Mouse (Mus musculus) liver, adult 2 months (tissue): ENCODE results near the gene Slc27a5. TPM values are rescaled to one million over a fixed set of nuclear protein-coding genes. Genes with fewer than 3 reads are reported as not detected.

Experiments
- DNase-seq: peaks from one replicate; pipeline ENCODE4 v3.0.0-alpha.2; 2011; ENCODE audit warnings: low read depth, low spot score; ENCODE audit errors: extremely low read depth
- H3K27ac ChIP-seq: fragments of 200-500 bp; replicated peaks from 2 replicates; pipeline ENCODE4 v1.5.1; 2012; ENCODE audit warnings: low read depth, mild to moderate bottlenecking, control low read depth, inconsistent platforms, low read length; ENCODE audit not compliant: insufficient read depth
- H3K27me3 ChIP-seq: fragments of 200-500 bp; 2 replicates; pipeline ENCODE4 v1.6.1; 2012; ENCODE audit warnings: mild to moderate bottlenecking, moderate library complexity, low read length, inconsistent platforms; ENCODE audit not compliant: control insufficient read depth, insufficient read depth
- H3K36me3 ChIP-seq: fragments of 200-500 bp; 2 replicates; pipeline ENCODE4 v1.6.1; 2012; ENCODE audit warnings: low read length, inconsistent platforms; ENCODE audit not compliant: control insufficient read depth, insufficient read depth
- H3K4me1 ChIP-seq: fragments of 200-500 bp; 2 replicates; pipeline ENCODE4 v1.6.1; 2011; ENCODE audit warnings: low read length; ENCODE audit not compliant: control insufficient read depth, insufficient read depth
- H3K4me3 ChIP-seq: fragments of 200-500 bp; 2 replicates; pipeline ENCODE4 v1.5.1; 2011; ENCODE audit warnings: low read depth, mild to moderate bottlenecking, control low read depth, low read length, moderate library complexity; ENCODE audit not compliant: insufficient read depth
- H3K79me2 ChIP-seq: fragments of 200-500 bp; 2 replicates; pipeline ENCODE4 v1.6.1; 2012; ENCODE audit warnings: inconsistent platforms, mild to moderate bottlenecking, low read length, moderate library complexity; ENCODE audit not compliant: control insufficient read depth, insufficient read depth
- H3K9ac ChIP-seq: fragments of 200-500 bp; 2 replicates; pipeline ENCODE4 v1.6.1; 2012; ENCODE audit warnings: low read depth, mild to moderate bottlenecking, control low read depth, inconsistent platforms, low read length
- CTCF ChIP-seq: fragments of 200-500 bp; IDR thresholded peaks from 2 replicates; pipeline ENCODE4 v1.5.1; 2011; ENCODE audit warnings: low read depth, low read length, control low read depth
- POLR2A ChIP-seq: fragments of 200-500 bp; IDR thresholded peaks from 2 replicates; pipeline ENCODE4 v1.6.1; 2011; ENCODE audit warnings: low read length, control low read depth; ENCODE audit not compliant: insufficient read depth; ENCODE audit errors: extremely low read depth
- WGBS: fragments of 180-500 bp; shearing (Covaris S2); methylation state at CpG from one replicate; pipeline ENCODE4 v1.1.7; 2018; 5-methylcytosine and 5-hydroxymethylcytosine counted together
- polyA plus RNA-seq: library from polyadenylated mRNA; depleted of rRNA; stranded (reverse); fragments of >200 nt; gene quantifications from 2 replicates; pipeline ENCODE4 v1.2.3, GENCODE M21; 2012
- total RNA-seq: library from RNA; depleted of rRNA; stranded (reverse); fragments of >200 nt; gene quantifications from 2 replicates; pipeline ENCODE4 v1.2.3, GENCODE M21; 2014

Gene Slc27a5
- total and polyA plus RNA-seq, 2 experiments = 1,401 to 1,713 TPM

- TF ChIP-seq CTCF (no peak), POLR2A (no peak)
- Histone ChIP-seq H3K79me2 (peaks cover 8% of the 10 kb centered on the region; the same call in 1 of the 2 replicates), H3K4me1 (peaks cover 24% of the 10 kb centered on the region), H3K27ac (no peak overlapping the region), H3K4me3 (no peak overlapping the region), H3K27me3 (no peaks in the 10 kb centered on the region), H3K36me3 (peaks cover 19% of the 10 kb centered on the region), H3K9ac (peak overlapping the region; percentile 21; the same call in 1 of the 2 replicates)
- DNase-seq = no peak
- WGBS = 77% methylated on average over 17 of the region's 17 CpGs
Measured at GRCm38 (mm10) chr7:13035211-13035855, 37.3 kb upstream of the Slc27a5 start.

DNA sequence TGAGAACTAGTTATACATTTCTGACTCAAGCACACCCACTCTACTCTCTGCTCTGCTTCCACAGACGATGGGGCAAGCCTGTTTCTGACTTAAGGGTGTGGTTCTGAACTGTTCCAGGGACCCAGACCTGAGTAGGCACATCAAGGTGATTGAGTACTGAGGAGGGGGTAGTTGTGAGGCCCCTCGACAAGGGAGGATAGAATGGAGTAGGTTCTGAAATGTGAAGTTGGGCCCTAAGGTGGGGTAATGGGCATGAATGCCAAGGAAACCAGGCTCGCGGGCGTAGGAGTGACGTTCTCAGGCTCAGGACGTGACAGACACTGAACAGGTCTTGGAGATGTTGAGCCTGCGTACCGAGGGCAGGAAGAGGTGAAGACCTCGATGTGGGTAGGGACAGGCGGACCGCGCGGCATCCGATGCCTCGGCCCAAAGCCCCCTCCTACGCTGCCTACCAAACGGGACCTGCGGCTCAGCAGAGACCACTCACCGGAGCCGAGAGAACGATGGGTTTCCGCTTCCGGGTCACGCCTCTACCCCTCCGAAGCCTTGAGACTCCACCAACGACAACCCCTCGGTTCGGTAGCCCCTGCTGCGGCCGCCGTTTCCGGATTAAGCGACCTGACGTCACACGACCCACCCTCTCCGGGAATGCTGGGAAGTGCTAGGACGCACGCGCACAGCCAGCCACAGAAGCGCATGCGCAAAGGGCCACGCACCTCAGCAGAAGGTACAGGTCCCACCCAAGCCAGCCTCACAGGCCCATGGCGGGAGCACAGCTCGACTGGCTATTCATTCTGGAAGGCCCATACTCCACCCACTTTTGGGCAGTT lies 36.4 kb upstream of the Slc27a5 start, which contains the start of gene Chmp2a:
TSS of gene Chmp2a (minus strand) at position 660 of the 830 bp plus-strand sequence.
- H3K9ac ChIP-seq = peak within 1 kb of the TSS; percentile 87
- peaks cover 26% of the 10 kb centered on the region for H3K36me3 ChIP-seq
- peaks cover 24% of the 10 kb centered on the region for H3K4me1 ChIP-seq
- peaks cover 8% of the 10 kb centered on the region; the same call in 1 of the 2 replicates for H3K79me2 ChIP-seq
- WGBS = under 1% methylated on average over 45 of the region's 45 CpGs
- H3K27me3 ChIP-seq = no peaks in the 10 kb centered on the region
- no peak for TF ChIP-seq CTCF
- TF ChIP-seq POLR2A = peak; percentile 64; the same call in 1 of the 2 replicates
- H3K27ac ChIP-seq = peak within 1 kb of the TSS; percentile 69
- DNase-seq = peak; percentile 87
- peak within 1 kb of the TSS; percentile 76 for H3K4me3 ChIP-seq

GRCm38 (mm10) chr7:13033451-13034147 lies 35.6 kb upstream of the Slc27a5 start:
- H3K4me1 ChIP-seq = peaks cover 19% of the 10 kb centered on the region
- peaks cover 8% of the 10 kb centered on the region; the same call in 1 of the 2 replicates for H3K79me2 ChIP-seq
- 39% methylated on average over 13 of the region's 13 CpGs for WGBS
- DNase-seq = no peak
- peaks cover 33% of the 10 kb centered on the region for H3K36me3 ChIP-seq
- H3K4me3 ChIP-seq = peak overlapping the region; percentile 76
- TF ChIP-seq POLR2A (no peak), CTCF (no peak)
- peak overlapping the region; percentile 87 for H3K9ac ChIP-seq
- H3K27me3 ChIP-seq = no peaks in the 10 kb centered on the region
- peak overlapping the region; percentile 69 for H3K27ac ChIP-seq

DNA sequence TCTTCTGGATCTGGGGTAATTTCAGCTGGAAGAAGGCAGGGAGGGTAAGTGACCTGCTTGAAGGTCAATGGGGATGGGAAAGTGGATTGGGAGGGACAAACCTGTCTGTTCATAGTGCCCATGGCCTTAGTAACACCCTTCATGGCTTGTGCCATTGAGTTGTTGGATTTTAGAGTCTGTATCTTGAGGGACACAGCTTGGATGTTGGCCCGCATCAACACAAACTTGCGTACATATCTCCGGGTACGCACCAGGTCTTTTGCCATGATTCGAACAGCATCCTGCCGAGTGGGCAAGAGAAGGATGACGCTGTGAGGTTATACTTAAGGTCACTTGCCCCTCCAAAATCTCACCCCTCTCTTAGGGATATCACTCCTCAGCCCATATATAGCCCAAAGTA lies 34.5 kb upstream of the Slc27a5 start:
- H3K4me3 ChIP-seq = no peak overlapping the region
- DNase-seq = no peak
- H3K27ac ChIP-seq = no peak overlapping the region
- H3K27me3 ChIP-seq = no peaks in the 10 kb centered on the region
- H3K4me1 ChIP-seq = peaks cover 19% of the 10 kb centered on the region
- TF ChIP-seq POLR2A (no peak), CTCF (no peak)
- WGBS = 92% methylated on average over 7 of the region's 7 CpGs
- peaks cover 43% of the 10 kb centered on the region for H3K36me3 ChIP-seq
- H3K79me2 ChIP-seq = peaks cover 8% of the 10 kb centered on the region; the same call in 1 of the 2 replicates
- no peak overlapping the region for H3K9ac ChIP-seq

DNA sequence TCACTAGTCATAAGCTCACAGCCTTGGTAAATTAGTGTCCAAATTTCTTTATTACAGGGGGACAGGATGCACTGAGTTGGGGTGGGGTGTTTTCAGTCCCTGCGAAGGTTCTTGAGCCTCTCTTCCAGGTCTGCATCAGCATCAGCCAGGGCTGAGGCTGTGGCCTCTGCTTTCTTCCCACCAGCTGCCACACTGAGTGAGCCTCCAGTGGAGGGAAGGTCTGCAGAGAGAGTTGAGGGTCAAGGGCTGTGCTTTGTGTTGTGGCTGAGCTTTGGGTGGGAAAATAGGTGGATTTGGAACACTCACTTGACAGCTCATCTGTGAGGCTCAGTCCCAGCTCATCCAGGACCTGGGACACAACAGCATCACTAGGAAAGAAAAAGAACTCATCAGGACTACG lies 34.0 kb upstream of the Slc27a5 start:
- H3K36me3 ChIP-seq = peaks cover 48% of the 10 kb centered on the region
- TF ChIP-seq CTCF (no peak), POLR2A (no peak)
- no peak overlapping the region for H3K4me3 ChIP-seq
- WGBS = 84% methylated on average over 2 of the region's 2 CpGs
- no peak for DNase-seq
- H3K27ac ChIP-seq = no peak overlapping the region
- no peak overlapping the region for H3K9ac ChIP-seq
- H3K79me2 ChIP-seq = peaks cover 2% of the 10 kb centered on the region; the same call in 1 of the 2 replicates
- peaks cover 19% of the 10 kb centered on the region for H3K4me1 ChIP-seq
- H3K27me3 ChIP-seq = no peaks in the 10 kb centered on the region
